Mouse (Mus musculus): ENCODE data around the gene Stk32c. TPM values are rescaled to one million over a fixed set of nuclear protein-coding genes. Genes with fewer than 3 reads are reported as not detected.

Gene Stk32c
- polyA plus RNA-seq, 1 experiment from 2014 or later: 0.11 TPM

- 55% methylated on average over 1 of the region's 1 CpGs for WGBS
- no peak for DNase-seq (ENCODE audit: low spot score)
- Histone ChIP-seq H3K4me2 (ENCODE audit: low read depth, low read length) (no peak overlapping the region), H3K4me1 (ENCODE audit: control insufficient read depth, insufficient read depth, low read length) (peaks cover 7% of the 10 kb centered on the region; the same call in 1 of the 2 replicates), H3K9me3 (ENCODE audit: control insufficient read depth, low read length) (no peaks in the 10 kb centered on the region), H3K9ac (ENCODE audit: low read depth, low read length) (no peak overlapping the region), H3K36me3 (ENCODE audit: control insufficient read depth, insufficient read depth, low read length) (no peaks in the 10 kb centered on the region), H3K27ac (replicated peaks; ENCODE audit: low read depth, low read length) (no peak overlapping the region), H3K4me3 (ENCODE audit: low read depth, low read length) (no peak overlapping the region), H3K27me3 (replicated peaks; ENCODE audit: control insufficient read depth, insufficient read depth, low read length) (no peaks in the 10 kb centered on the region)
- ATAC-seq (ENCODE audit: low read depth): no peak
Observed at GRCm38 (mm10) chr7:139215516-139215915, 2.4 kb upstream of the Stk32c start.

- no peak for ATAC-seq (ENCODE audit: low read depth)
- H3K4me1 ChIP-seq (ENCODE audit: control insufficient read depth, insufficient read depth, low read length): peaks cover 7% of the 10 kb centered on the region; the same call in 1 of the 2 replicates
- no peaks in the 10 kb centered on the region for H3K9me3 ChIP-seq (ENCODE audit: control insufficient read depth, low read length)
- no peak overlapping the region for H3K4me3 ChIP-seq (ENCODE audit: low read depth, low read length)
- no peaks in the 10 kb centered on the region for H3K27me3 ChIP-seq (replicated peaks; ENCODE audit: control insufficient read depth, insufficient read depth, low read length)
- H3K36me3 ChIP-seq (ENCODE audit: control insufficient read depth, insufficient read depth, low read length): no peaks in the 10 kb centered on the region
- DNase-seq (ENCODE audit: low spot score): no peak
- no peak overlapping the region for H3K9ac ChIP-seq (ENCODE audit: low read depth, low read length)
- H3K27ac ChIP-seq (replicated peaks; ENCODE audit: low read depth, low read length): no peak overlapping the region
- no peak overlapping the region for H3K4me2 ChIP-seq (ENCODE audit: low read depth, low read length)
- 79% methylated on average over 14 of the region's 14 CpGs for WGBS
Observed at GRCm38 (mm10) chr7:139214596-139215340, 1.7 kb upstream of the Stk32c start.

- no peaks in the 10 kb centered on the region for H3K36me3 ChIP-seq (ENCODE audit: control insufficient read depth, insufficient read depth, low read length)
- 77% methylated on average over 3 of the region's 3 CpGs for WGBS
- ATAC-seq (ENCODE audit: low read depth): no peak
- H3K27ac ChIP-seq (replicated peaks; ENCODE audit: low read depth, low read length): no peak overlapping the region
- no peak for DNase-seq (ENCODE audit: low spot score)
- no peak overlapping the region for H3K4me2 ChIP-seq (ENCODE audit: low read depth, low read length)
- no peak overlapping the region for H3K4me3 ChIP-seq (ENCODE audit: low read depth, low read length)
- H3K9me3 ChIP-seq (ENCODE audit: control insufficient read depth, low read length): no peaks in the 10 kb centered on the region
- no peaks in the 10 kb centered on the region for H3K27me3 ChIP-seq (replicated peaks; ENCODE audit: control insufficient read depth, insufficient read depth, low read length)
- H3K4me1 ChIP-seq (ENCODE audit: control insufficient read depth, insufficient read depth, low read length): peaks cover 7% of the 10 kb centered on the region; the same call in 1 of the 2 replicates
- H3K9ac ChIP-seq (ENCODE audit: low read depth, low read length): no peak overlapping the region
Observed at GRCm38 (mm10) chr7:139214160-139214559, 1.1 kb upstream of the Stk32c start.

GRCm38 (mm10) chr7:139213751-139214150 lies 644 bp upstream of the Stk32c start:
- ATAC-seq (ENCODE audit: low read depth) (no peak), DNase-seq (ENCODE audit: low spot score) (no peak)
- Histone ChIP-seq H3K9me3 (ENCODE audit: control insufficient read depth, low read length) (no peaks in the 10 kb centered on the region), H3K4me2 (ENCODE audit: low read depth, low read length) (peak overlapping the region; percentile 64), H3K9ac (ENCODE audit: low read depth, low read length) (peak overlapping the region; percentile 55; the same call in 1 of the 2 replicates), H3K4me1 (ENCODE audit: control insufficient read depth, insufficient read depth, low read length) (peaks cover 7% of the 10 kb centered on the region; the same call in 1 of the 2 replicates), H3K27ac (replicated peaks; ENCODE audit: low read depth, low read length) (peak overlapping the region; percentile 70; the same call in 1 of the 2 replicates), H3K27me3 (replicated peaks; ENCODE audit: control insufficient read depth, insufficient read depth, low read length) (no peaks in the 10 kb centered on the region), H3K4me3 (ENCODE audit: low read depth, low read length) (peak overlapping the region; percentile 46), H3K36me3 (ENCODE audit: control insufficient read depth, insufficient read depth, low read length) (no peaks in the 10 kb centered on the region)
- 54% methylated on average over 3 of the region's 3 CpGs for WGBS

- H3K9me3 ChIP-seq (ENCODE audit: control insufficient read depth, low read length): no peaks in the 10 kb centered on the region
- no peaks in the 10 kb centered on the region for H3K36me3 ChIP-seq (ENCODE audit: control insufficient read depth, insufficient read depth, low read length)
- peaks cover 7% of the 10 kb centered on the region; the same call in 1 of the 2 replicates for H3K4me1 ChIP-seq (ENCODE audit: control insufficient read depth, insufficient read depth, low read length)
- 83% methylated on average over 6 of the region's 6 CpGs for WGBS
- H3K27ac ChIP-seq (replicated peaks; ENCODE audit: low read depth, low read length): no peak overlapping the region
- no peaks in the 10 kb centered on the region for H3K27me3 ChIP-seq (replicated peaks; ENCODE audit: control insufficient read depth, insufficient read depth, low read length)
- no peak overlapping the region for H3K9ac ChIP-seq (ENCODE audit: low read depth, low read length)
- no peak overlapping the region for H3K4me3 ChIP-seq (ENCODE audit: low read depth, low read length)
- H3K4me2 ChIP-seq (ENCODE audit: low read depth, low read length): no peak overlapping the region
- no peak for ATAC-seq (ENCODE audit: low read depth)
- no peak for DNase-seq (ENCODE audit: low spot score)
Observed at GRCm38 (mm10) chr7:139211761-139212160, 1.3 kb downstream of the Stk32c start.

- Histone ChIP-seq H3K36me3 (ENCODE audit: control insufficient read depth, insufficient read depth, low read length) (no peaks in the 10 kb centered on the region), H3K27me3 (replicated peaks; ENCODE audit: control insufficient read depth, insufficient read depth, low read length) (no peaks in the 10 kb centered on the region), H3K4me3 (ENCODE audit: low read depth, low read length) (no peak overlapping the region), H3K27ac (replicated peaks; ENCODE audit: low read depth, low read length) (no peak overlapping the region), H3K4me2 (ENCODE audit: low read depth, low read length) (no peak overlapping the region), H3K9ac (ENCODE audit: low read depth, low read length) (no peak overlapping the region), H3K9me3 (ENCODE audit: control insufficient read depth, low read length) (no peaks in the 10 kb centered on the region), H3K4me1 (ENCODE audit: control insufficient read depth, insufficient read depth, low read length) (peaks cover 4% of the 10 kb centered on the region; the same call in 1 of the 2 replicates)
- 83% methylated on average over 4 of the region's 4 CpGs for WGBS
- no peak for ATAC-seq (ENCODE audit: low read depth)
- no peak for DNase-seq (ENCODE audit: low spot score)
Observed at GRCm38 (mm10) chr7:139208773-139209095, 4.4 kb downstream of the Stk32c start.

GRCm38 (mm10) chr7:139208023-139208772 lies 4.9 kb downstream of the Stk32c start:
- peak; percentile 65 for DNase-seq (ENCODE audit: low spot score)
- Histone ChIP-seq H3K27me3 (replicated peaks; ENCODE audit: control insufficient read depth, insufficient read depth, low read length) (no peaks in the 10 kb centered on the region), H3K9me3 (ENCODE audit: control insufficient read depth, low read length) (no peaks in the 10 kb centered on the region), H3K9ac (ENCODE audit: low read depth, low read length) (no peak overlapping the region), H3K4me3 (ENCODE audit: low read depth, low read length) (no peak overlapping the region), H3K4me2 (ENCODE audit: low read depth, low read length) (no peak overlapping the region), H3K36me3 (ENCODE audit: control insufficient read depth, insufficient read depth, low read length) (no peaks in the 10 kb centered on the region), H3K4me1 (ENCODE audit: control insufficient read depth, insufficient read depth, low read length) (peaks cover 3% of the 10 kb centered on the region; the same call in 1 of the 2 replicates), H3K27ac (replicated peaks; ENCODE audit: low read depth, low read length) (no peak overlapping the region)
- 37% methylated on average over 7 of the region's 7 CpGs for WGBS
- no peak for ATAC-seq (ENCODE audit: low read depth)

- H3K4me3 ChIP-seq (ENCODE audit: low read depth, low read length): no peak overlapping the region
- H3K9ac ChIP-seq (ENCODE audit: low read depth, low read length): no peak overlapping the region
- H3K27ac ChIP-seq (replicated peaks; ENCODE audit: low read depth, low read length): no peak overlapping the region
- 51% methylated on average over 6 of the region's 6 CpGs for WGBS
- ATAC-seq (ENCODE audit: low read depth): no peak
- H3K27me3 ChIP-seq (replicated peaks; ENCODE audit: control insufficient read depth, insufficient read depth, low read length): peaks cover 8% of the 10 kb centered on the region; the same call in 1 of the 2 replicates
- DNase-seq (ENCODE audit: low spot score): no peak
- no peaks in the 10 kb centered on the region for H3K36me3 ChIP-seq (ENCODE audit: control insufficient read depth, insufficient read depth, low read length)
- no peak overlapping the region for H3K4me2 ChIP-seq (ENCODE audit: low read depth, low read length)
- H3K9me3 ChIP-seq (ENCODE audit: control insufficient read depth, low read length): no peaks in the 10 kb centered on the region
- H3K4me1 ChIP-seq (ENCODE audit: control insufficient read depth, insufficient read depth, low read length): no peaks in the 10 kb centered on the region
Observed at GRCm38 (mm10) chr7:139201209-139201608, 11.9 kb downstream of the Stk32c start.

All from embryonic facial prominence, embryonic 14.5 days (tissue).